Mouse (Mus musculus) stomach, embryonic 14.5 days (tissue): ENCODE results near the gene Susd3. TPM values are rescaled to one million over a fixed set of nuclear protein-coding genes. Genes with fewer than 3 reads are reported as not detected.

Source experiments
- ATAC-seq: fragments of 200-750 bp; cut with Nextera tagmentation; 2 replicates; pipeline ENCODE4 v1.8.0; 2017; ENCODE audit warnings: low read depth, moderate TSS enrichment; ENCODE audit not compliant: insufficient number of reproducible peaks, insufficient read depth, low FRiP score
- H3K27ac ChIP-seq: fragments of 300-500 bp; sonication (generic); 2 replicates; pipeline ENCODE4 v1.5.1; 2014; ENCODE audit warnings: mild to moderate bottlenecking, low read length, moderate library complexity, mixed read lengths
- H3K27me3 ChIP-seq: fragments of 300-500 bp; sonication (generic); 2 replicates; pipeline ENCODE4 v1.6.1; 2014; ENCODE audit warnings: low read length, control low read depth, mixed read lengths; ENCODE audit not compliant: control insufficient read depth, insufficient read depth
- H3K36me3 ChIP-seq: fragments of 300-500 bp; sonication (generic); 2 replicates; pipeline ENCODE4 v1.6.1; 2014; ENCODE audit warnings: mild to moderate bottlenecking, control low read depth, low read length, moderate library complexity, mixed read lengths; ENCODE audit not compliant: control insufficient read depth, insufficient read depth
- H3K4me1 ChIP-seq: fragments of 300-500 bp; sonication (generic); 2 replicates; pipeline ENCODE4 v1.6.1; 2014; ENCODE audit warnings: low read length, control low read depth, mixed read lengths; ENCODE audit not compliant: control insufficient read depth, insufficient read depth
- H3K4me2 ChIP-seq: fragments of 300-500 bp; sonication (generic); replicated peaks from 2 replicates; pipeline ENCODE4 v1.6.1; 2014; ENCODE audit warnings: low read depth, low read length, control low read depth
- H3K4me3 ChIP-seq: fragments of 300-500 bp; sonication (generic); 2 replicates; pipeline ENCODE4 v1.5.1; 2014; ENCODE audit warnings: low read depth, low read length, control low read depth
- H3K9ac ChIP-seq: fragments of 300-500 bp; sonication (generic); replicated peaks from 2 replicates; pipeline ENCODE4 v1.6.1; 2014; ENCODE audit warnings: low read depth, mild to moderate bottlenecking, control low read depth, low read length, moderate library complexity, mixed read lengths
- H3K9me3 ChIP-seq: fragments of 300-500 bp; sonication (generic); 2 replicates; pipeline ENCODE4 v1.6.1; 2016; ENCODE audit warnings: low read depth, low read length, control low read depth; ENCODE audit not compliant: control insufficient read depth
- WGBS: fragments of 180-500 bp; shearing (Covaris S2); extraction: QIAGEN DNeasy Blood & Tissue Kit; methylation state at CpG from one replicate; pipeline ENCODE4 v1.1.7; 2014; 5-methylcytosine and 5-hydroxymethylcytosine counted together
- polyA plus RNA-seq: library from polyadenylated mRNA; unstranded; fragments of >200 nt; fragmentation: Nextera tagmentation; extraction: Ambion mirVana; gene quantifications from 2 replicates; pipeline ENCODE4 v1.2.1, GENCODE M21; 2014

Gene Susd3
- polyA plus RNA-seq, 1 experiment from 2014 or later, result 1.8 TPM

- H3K4me3 ChIP-seq, result no peak overlapping the region
- H3K9ac ChIP-seq, result no peak overlapping the region
- no peak for ATAC-seq
- 11% methylated on average over 10 of the region's 10 CpGs for WGBS
- no peaks in the 10 kb centered on the region for H3K4me1 ChIP-seq
- no peak overlapping the region for H3K27ac ChIP-seq
- H3K4me2 ChIP-seq, result peak overlapping the region; percentile 23
- H3K36me3 ChIP-seq, result no peaks in the 10 kb centered on the region
- no peaks in the 10 kb centered on the region for H3K27me3 ChIP-seq
- no peaks in the 10 kb centered on the region; the same call in 1 of the 2 replicates for H3K9me3 ChIP-seq
Measured at GRCm38 (mm10) chr13:49224314-49224713, 24.2 kb downstream of the Susd3 start.

- ATAC-seq, result no peak
- Histone ChIP-seq H3K4me1 (0 out of 2 replicates have a peak, but pooled peaks cover 4% of the 10 kb centered on the region), H3K36me3 (no peaks in the 10 kb centered on the region), H3K4me3 (no peak overlapping the region), H3K27me3 (no peaks in the 10 kb centered on the region), H3K27ac (no peak overlapping the region), H3K9me3 (no peaks in the 10 kb centered on the region; the same call in 1 of the 2 replicates), H3K4me2 (no peak overlapping the region), H3K9ac (no peak overlapping the region)
- 25% methylated on average over 5 of the region's 5 CpGs for WGBS
Measured at GRCm38 (mm10) chr13:49220912-49221311, 27.6 kb downstream of the Susd3 start.

DNA sequence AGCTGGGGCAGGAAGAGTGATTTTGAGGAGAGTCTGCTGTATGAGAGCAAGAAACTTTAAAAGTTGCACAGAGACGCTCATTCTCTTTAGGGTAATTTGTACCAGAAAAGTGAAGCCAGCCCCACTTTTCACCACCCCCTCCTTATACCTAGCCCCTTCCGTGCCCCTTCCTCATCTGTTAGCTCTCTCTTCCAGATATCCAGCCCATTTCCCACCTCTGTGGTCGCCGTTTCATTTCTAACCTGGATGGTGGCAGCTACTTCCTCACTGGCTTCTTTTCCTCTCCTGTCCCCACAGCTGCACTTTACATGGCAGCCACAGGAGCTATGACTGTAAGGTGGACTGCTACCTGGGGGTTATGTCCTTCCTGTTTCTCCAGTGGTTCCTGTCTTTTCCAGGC, 29.1 kb downstream of the Susd3 start:
- WGBS, result 88% methylated on average over 4 of the region's 4 CpGs
- no peak for ATAC-seq
- no peak overlapping the region for H3K9ac ChIP-seq
- no peak overlapping the region for H3K27ac ChIP-seq
- no peaks in the 10 kb centered on the region for H3K27me3 ChIP-seq
- peaks cover 13% of the 10 kb centered on the region; the same call in 1 of the 2 replicates for H3K4me1 ChIP-seq
- no peak overlapping the region for H3K4me2 ChIP-seq
- no peaks in the 10 kb centered on the region for H3K36me3 ChIP-seq
- no peaks in the 10 kb centered on the region; the same call in 1 of the 2 replicates for H3K9me3 ChIP-seq
- H3K4me3 ChIP-seq, result no peak overlapping the region

DNA sequence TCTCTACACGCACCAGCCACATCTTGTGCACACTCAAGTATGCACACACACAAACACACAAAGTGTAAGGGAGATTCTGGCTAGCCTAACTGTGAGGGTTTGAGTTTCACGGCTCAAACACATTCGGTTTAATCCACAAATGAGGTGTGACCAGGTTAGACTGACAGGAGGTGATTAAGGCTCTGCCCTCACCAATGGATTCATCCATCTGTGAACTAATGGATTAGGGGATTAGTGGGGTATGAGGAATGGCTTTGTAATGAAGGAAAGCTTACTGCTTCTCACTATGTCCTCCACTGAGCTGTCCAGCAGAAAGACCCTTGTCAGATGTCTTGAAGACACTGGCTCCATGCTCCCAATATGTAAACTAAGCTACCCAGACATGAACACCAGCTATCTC, 29.9 kb downstream of the Susd3 start:
- no peak overlapping the region for H3K4me2 ChIP-seq
- no peaks in the 10 kb centered on the region; the same call in 1 of the 2 replicates for H3K9me3 ChIP-seq
- no peaks in the 10 kb centered on the region for H3K36me3 ChIP-seq
- H3K27ac ChIP-seq, result no peak overlapping the region
- no peak overlapping the region for H3K4me3 ChIP-seq
- ATAC-seq, result no peak
- no peaks in the 10 kb centered on the region for H3K27me3 ChIP-seq
- no peak overlapping the region for H3K9ac ChIP-seq
- H3K4me1 ChIP-seq, result peaks cover 13% of the 10 kb centered on the region; the same call in 1 of the 2 replicates
- 62% methylated on average over 3 of the region's 3 CpGs for WGBS

GRCm38 (mm10) chr13:49216808-49217561, 31.5 kb downstream of the Susd3 start:
- Histone ChIP-seq H3K4me1 (peaks cover 18% of the 10 kb centered on the region; the same call in 1 of the 2 replicates), H3K27me3 (no peaks in the 10 kb centered on the region), H3K4me3 (no peak overlapping the region), H3K36me3 (no peaks in the 10 kb centered on the region), H3K27ac (no peak overlapping the region), H3K4me2 (peak overlapping the region; percentile 74; the same call in 1 of the 2 replicates), H3K9me3 (no peaks in the 10 kb centered on the region; the same call in 1 of the 2 replicates), H3K9ac (no peak overlapping the region)
- ATAC-seq, result no peak
- 52% methylated on average over 9 of the region's 9 CpGs for WGBS

GRCm38 (mm10) chr13:49216220-49216552, 32.3 kb downstream of the Susd3 start:
- Histone ChIP-seq H3K36me3 (no peaks in the 10 kb centered on the region), H3K4me2 (peak overlapping the region; percentile 74), H3K27me3 (no peaks in the 10 kb centered on the region), H3K4me1 (peaks cover 20% of the 10 kb centered on the region; the same call in 1 of the 2 replicates), H3K9me3 (no peaks in the 10 kb centered on the region; the same call in 1 of the 2 replicates), H3K9ac (peak overlapping the region; percentile 30; the same call in 1 of the 2 replicates), H3K27ac (peak overlapping the region; percentile 75), H3K4me3 (peak overlapping the region; percentile 85)
- peak; percentile 62 for ATAC-seq
- WGBS, result 5% methylated on average over 17 of the region's 17 CpGs

DNA sequence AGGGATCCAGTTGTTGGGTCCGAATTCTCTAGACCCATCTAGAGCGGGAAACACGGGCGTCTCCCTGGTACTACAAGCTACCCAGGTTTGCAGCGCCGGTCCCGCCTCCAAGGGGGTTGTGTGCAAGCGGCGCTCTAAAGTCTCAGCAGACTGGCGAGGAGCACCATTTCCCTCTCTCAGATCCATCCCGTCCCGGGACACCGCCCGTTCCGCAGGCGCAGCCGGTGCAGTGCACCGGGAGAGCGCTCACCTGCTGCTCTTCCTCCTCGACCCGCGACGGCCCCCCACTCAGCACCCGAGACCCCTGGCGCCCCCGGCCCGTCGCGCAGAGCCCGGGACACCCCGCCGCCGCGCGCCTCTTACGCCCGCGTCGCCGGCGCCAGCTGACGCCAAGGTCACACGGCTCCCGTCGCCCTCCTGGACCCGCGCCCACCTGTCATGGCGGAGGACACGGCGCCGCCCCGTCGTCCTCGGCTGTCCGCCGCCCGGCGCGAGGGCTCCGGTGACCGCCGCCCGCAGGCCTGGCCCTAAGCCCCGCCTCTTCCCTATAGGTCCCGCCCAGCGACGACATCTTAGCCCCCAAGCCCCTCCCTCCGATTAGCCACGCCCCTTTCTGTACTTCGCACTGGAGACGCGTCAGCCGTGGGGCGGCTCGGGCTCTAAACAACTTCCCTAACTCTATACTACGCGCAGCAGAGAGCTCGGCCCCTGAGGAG, 32.8 kb downstream of the Susd3 start, which contains the start of gene Card19:
Card19 (minus strand) TSS at position 534 of the 716 bp plus-strand sequence.
- Histone ChIP-seq H3K4me3 (peak within 1 kb of the TSS; percentile 85), H3K9ac (peak within 1 kb of the TSS; percentile 60), H3K4me2 (peak within 1 kb of the TSS; percentile 74), H3K9me3 (no peaks in the 10 kb centered on the region), H3K27me3 (no peaks in the 10 kb centered on the region), H3K36me3 (no peaks in the 10 kb centered on the region), H3K4me1 (peaks cover 20% of the 10 kb centered on the region; the same call in 1 of the 2 replicates), H3K27ac (peak within 1 kb of the TSS; percentile 75)
- ATAC-seq, result peak; percentile 92
- under 1% methylated on average over 78 of the region's 78 CpGs for WGBS

DNA sequence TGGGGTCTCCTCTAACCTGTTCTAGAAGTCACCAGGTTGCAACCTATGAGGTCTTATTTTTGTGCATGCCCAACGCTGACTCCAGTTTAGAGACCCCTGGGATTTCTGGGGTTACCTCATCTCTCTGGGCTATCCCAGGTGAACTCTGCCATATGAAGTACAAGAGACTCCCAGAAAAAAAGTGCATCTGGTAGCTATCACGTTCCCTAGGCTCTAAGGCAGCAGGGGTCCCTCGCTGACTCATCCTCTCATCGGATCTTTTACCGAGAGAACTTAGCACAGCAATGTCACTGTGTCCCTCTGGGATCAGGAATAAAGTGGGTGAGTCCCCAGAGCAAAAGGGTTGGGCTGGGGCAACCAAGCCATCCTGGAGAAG, 33.4 kb downstream of the Susd3 start:
- 13% methylated on average over 5 of the region's 5 CpGs for WGBS
- peak overlapping the region; percentile 74 for H3K4me2 ChIP-seq
- peaks cover 20% of the 10 kb centered on the region; the same call in 1 of the 2 replicates for H3K4me1 ChIP-seq
- H3K9me3 ChIP-seq, result no peaks in the 10 kb centered on the region
- H3K27me3 ChIP-seq, result no peaks in the 10 kb centered on the region
- H3K4me3 ChIP-seq, result peak overlapping the region; percentile 85
- H3K9ac ChIP-seq, result peak overlapping the region; percentile 60
- no peaks in the 10 kb centered on the region for H3K36me3 ChIP-seq
- peak overlapping the region; percentile 63; the same call in 1 of the 2 replicates for H3K27ac ChIP-seq
- no peak for ATAC-seq
